Mouse (Mus musculus) heart, adult 2 months (tissue): ENCODE measurements around the gene Itga10.
A peak's percentile ranks its signal among the peaks of the same experiment; 100 is the strongest.

Experiments
- CTCF ChIP-seq: fragments of 200-600 bp; IDR thresholded peaks from 2 replicates; pipeline ENCODE4 v1.8.1; 2022; ENCODE audit warnings: antibody characterized with exemption, mild to moderate bottlenecking, moderate library complexity
- EP300 ChIP-seq: fragments of 200-500 bp; IDR thresholded peaks from 2 replicates; pipeline ENCODE4 v1.6.1; 2011; ENCODE audit warnings: low read depth, low read length, control low read depth; ENCODE audit not compliant: insufficient read depth
- POLR2A ChIP-seq: fragments of 200-500 bp; IDR thresholded peaks from 2 replicates; pipeline ENCODE4 v1.6.1; 2011; ENCODE audit warnings: mild to moderate bottlenecking, low read depth, low read length, control low read depth; ENCODE audit not compliant: insufficient read depth

GRCm38 (mm10) chr3:96696766-96697732 lies 51.7 kb downstream of the Itga10 start:
- no peak for TF ChIP-seq CTCF
- TF ChIP-seq EP300, result no peak
- TF ChIP-seq POLR2A, result peak; percentile 57; the same call in 1 of the 2 replicates
